Mouse (Mus musculus): Measurements from ENCODE around the gene Ube2j1. TPM values are rescaled to one million over a fixed set of nuclear protein-coding genes. Genes with fewer than 3 reads are reported as not detected.

Gene Ube2j1
- polyA plus RNA-seq, 1 experiment from 2014 or later = 60.8 TPM

- no peak for ATAC-seq (ENCODE audit: low FRiP score, low read depth)
- H3K9ac ChIP-seq = no peak overlapping the region
- WGBS = 55% methylated on average over 8 of the region's 8 CpGs
- H3K27me3 ChIP-seq (replicated peaks) = no peaks in the 10 kb centered on the region
- H3K9me3 ChIP-seq = no peaks in the 10 kb centered on the region
- no peak overlapping the region for H3K27ac ChIP-seq
- H3K4me3 ChIP-seq = no peak overlapping the region
- no peak overlapping the region for H3K4me2 ChIP-seq (replicated peaks)
- no peaks in the 10 kb centered on the region for H3K36me3 ChIP-seq
- H3K4me1 ChIP-seq = peaks cover 3% of the 10 kb centered on the region; the same call in 1 of the 2 replicates
These were observed 46.5 kb downstream of the Ube2j1 start for GRCm38 (mm10) chr4:33077724-33078123.

GRCm38 (mm10) chr4:33078492-33078891, 47.3 kb downstream of the Ube2j1 start:
- Histone ChIP-seq H3K4me2 (replicated peaks) (no peak overlapping the region), H3K36me3 (no peaks in the 10 kb centered on the region), H3K27me3 (replicated peaks) (no peaks in the 10 kb centered on the region), H3K9ac (no peak overlapping the region), H3K4me1 (no peaks in the 10 kb centered on the region), H3K9me3 (no peaks in the 10 kb centered on the region), H3K27ac (no peak overlapping the region), H3K4me3 (no peak overlapping the region)
- 89% methylated on average over 3 of the region's 3 CpGs for WGBS
- ATAC-seq (ENCODE audit: low FRiP score, low read depth) = no peak

DNA sequence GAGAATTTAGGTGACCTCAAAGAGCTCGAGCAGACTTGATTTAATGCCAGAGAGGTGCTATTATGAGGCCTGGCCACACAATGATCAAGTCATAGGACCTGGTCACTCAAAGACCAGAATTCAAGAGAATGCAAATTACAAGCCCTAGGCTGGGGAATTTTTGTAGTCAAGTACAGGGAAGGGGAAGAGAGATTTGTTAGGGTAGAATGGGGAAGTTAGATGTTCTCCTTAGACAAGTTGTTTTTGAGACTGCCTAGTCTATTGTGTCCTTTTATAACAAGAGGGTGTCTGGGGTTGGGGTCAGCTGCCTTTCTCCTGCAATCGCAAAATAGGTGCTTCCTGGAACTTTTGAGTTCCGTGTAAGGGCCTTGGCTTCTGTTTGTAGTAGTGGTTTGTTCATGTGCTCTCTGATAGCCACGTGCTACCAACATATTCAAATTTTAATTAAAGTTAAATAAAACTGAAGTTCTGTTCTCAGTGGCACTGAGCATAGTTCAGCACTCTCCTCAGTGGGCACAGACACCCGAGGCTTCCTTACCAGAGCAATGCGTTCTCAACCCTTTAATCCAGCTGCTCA, 68.0 kb downstream of the Ube2j1 start:
- no peak overlapping the region for H3K27ac ChIP-seq
- no peaks in the 10 kb centered on the region for H3K36me3 ChIP-seq
- H3K9ac ChIP-seq = no peak overlapping the region
- no peaks in the 10 kb centered on the region for H3K4me1 ChIP-seq
- no peak for ATAC-seq (ENCODE audit: low FRiP score, low read depth)
- WGBS = 88% methylated on average over 6 of the region's 6 CpGs
- no peaks in the 10 kb centered on the region for H3K9me3 ChIP-seq
- H3K4me2 ChIP-seq (replicated peaks) = no peak overlapping the region
- no peak overlapping the region for H3K4me3 ChIP-seq
- H3K27me3 ChIP-seq (replicated peaks) = no peaks in the 10 kb centered on the region

Other genes with a start within 250 kb of the Ube2j1 start
- 152 and 160 TPM in 2 replicates for gene Lyrm2, start 231.2 kb upstream of the Ube2j1 start, polyA plus RNA-seq (2016; fragmentation: Nextera tagmentation; extraction: Ambion mirVana)
- gene Ankrd6, start 80.6 kb upstream of the Ube2j1 start, polyA plus RNA-seq (2016; fragmentation: Nextera tagmentation; extraction: Ambion mirVana) = 23.4 and 26.5 TPM in 2 replicates
- 41.0 and 42.8 TPM in 2 replicates for gene Rragd, start 48.4 kb upstream of the Ube2j1 start, polyA plus RNA-seq (2016; fragmentation: Nextera tagmentation; extraction: Ambion mirVana)
- gene Gabrr2, start 31.6 kb downstream of the Ube2j1 start, polyA plus RNA-seq (2016; fragmentation: Nextera tagmentation; extraction: Ambion mirVana) = 0.37 and 0.87 TPM in 2 replicates
- gene Gabrr1, start 101.1 kb downstream of the Ube2j1 start, polyA plus RNA-seq (2016; fragmentation: Nextera tagmentation; extraction: Ambion mirVana) = not detected in 2 replicates
- 0.86 and 1.2 TPM in 2 replicates for gene Pm20d2, start 158.3 kb downstream of the Ube2j1 start, polyA plus RNA-seq (2016; fragmentation: Nextera tagmentation; extraction: Ambion mirVana)
- gene Srsf12, start 177.6 kb downstream of the Ube2j1 start, polyA plus RNA-seq (2016; fragmentation: Nextera tagmentation; extraction: Ambion mirVana) = 20.2 and 23.1 TPM in 2 replicates